Mouse (Mus musculus): ENCODE data around the gene Vps26b. TPM values are rescaled to one million over a fixed set of nuclear protein-coding genes. Genes with fewer than 3 reads are reported as not detected.

Gene Vps26b
- polyA plus RNA-seq, 1 experiment = 28.1 TPM

GRCm38 (mm10) chr9:26997062-26997461 is 32.8 kb downstream of the Vps26b start:
- Histone ChIP-seq H3K36me3 (ENCODE audit: control insufficient read depth, insufficient read depth, low read length) (no peaks in the 10 kb centered on the region), H3K4me1 (ENCODE audit: control insufficient read depth, insufficient read depth, insufficient read length, low read length) (peaks cover 3% of the 10 kb centered on the region; the same call in 1 of the 2 replicates), H3K27me3 (ENCODE audit: control insufficient read depth, insufficient read depth, low read length) (no peaks in the 10 kb centered on the region), H3K4me3 (ENCODE audit: low read depth, low read length) (no peak overlapping the region), H3K27ac (ENCODE audit: insufficient read depth, low read depth, low read length) (no peak overlapping the region)
- no peak for TF ChIP-seq CTCF (IDR thresholded peaks at IDR 0.05; ENCODE audit: extremely low read depth, insufficient read length, insufficient replicate concordance, low read depth, low read length)
- no peak for TF ChIP-seq POLR2A (IDR thresholded peaks at IDR 0.05; ENCODE audit: low read depth, low read length)
- 77% methylated on average over 3 of the region's 3 CpGs for WGBS

DNA sequence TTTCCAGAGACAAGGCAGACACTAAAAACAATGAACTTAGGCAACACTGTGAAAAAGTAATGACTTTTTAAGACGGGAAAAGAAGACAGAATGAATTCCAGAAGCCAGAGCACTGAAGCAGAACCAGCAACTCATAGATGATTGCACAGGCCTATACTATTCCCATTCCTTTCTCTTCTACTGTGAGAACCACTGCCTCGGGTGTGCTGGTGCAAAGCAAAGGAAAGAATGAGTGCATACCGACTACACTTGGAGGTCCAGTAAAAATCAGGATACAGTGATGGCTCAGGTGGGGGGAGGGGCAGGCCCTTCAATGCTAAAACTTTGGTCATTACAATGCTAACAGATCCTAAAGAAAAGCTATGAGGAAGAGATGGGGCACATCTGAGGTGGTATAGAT is 36.0 kb downstream of the Vps26b start:
- Histone ChIP-seq H3K36me3 (ENCODE audit: control insufficient read depth, insufficient read depth, low read length) (peaks cover 18% of the 10 kb centered on the region), H3K27ac (ENCODE audit: insufficient read depth, low read depth, low read length) (no peak overlapping the region), H3K4me1 (ENCODE audit: control insufficient read depth, insufficient read depth, insufficient read length, low read length) (peaks cover 3% of the 10 kb centered on the region; the same call in 1 of the 2 replicates), H3K27me3 (ENCODE audit: control insufficient read depth, insufficient read depth, low read length) (no peaks in the 10 kb centered on the region), H3K4me3 (ENCODE audit: low read depth, low read length) (no peak overlapping the region)
- WGBS = 81% methylated on average over 3 of the region's 3 CpGs
- no peak for TF ChIP-seq POLR2A (IDR thresholded peaks at IDR 0.05; ENCODE audit: low read depth, low read length)
- TF ChIP-seq CTCF (IDR thresholded peaks at IDR 0.05; ENCODE audit: extremely low read depth, insufficient read length, insufficient replicate concordance, low read depth, low read length) = no peak

- Histone ChIP-seq H3K4me3 (ENCODE audit: low read depth, low read length) (no peak overlapping the region), H3K4me1 (ENCODE audit: control insufficient read depth, insufficient read depth, insufficient read length, low read length) (peaks cover 2% of the 10 kb centered on the region; the same call in 1 of the 2 replicates), H3K36me3 (ENCODE audit: control insufficient read depth, insufficient read depth, low read length) (peaks cover 20% of the 10 kb centered on the region), H3K27ac (ENCODE audit: insufficient read depth, low read depth, low read length) (no peak overlapping the region), H3K27me3 (ENCODE audit: control insufficient read depth, insufficient read depth, low read length) (no peaks in the 10 kb centered on the region)
- TF ChIP-seq POLR2A (IDR thresholded peaks at IDR 0.05; ENCODE audit: low read depth, low read length) (no peak), CTCF (IDR thresholded peaks at IDR 0.05; ENCODE audit: extremely low read depth, insufficient read length, insufficient replicate concordance, low read depth, low read length) (no peak)
- WGBS = 66% methylated on average over 10 of the region's 10 CpGs
Measured at GRCm38 (mm10) chr9:26993118-26993517, 36.7 kb downstream of the Vps26b start.

- no peak overlapping the region for H3K4me3 ChIP-seq (ENCODE audit: low read depth, low read length)
- 88% methylated on average over 4 of the region's 4 CpGs for WGBS
- TF ChIP-seq CTCF (IDR thresholded peaks at IDR 0.05; ENCODE audit: extremely low read depth, insufficient read length, insufficient replicate concordance, low read depth, low read length) = no peak
- no peak for TF ChIP-seq POLR2A (IDR thresholded peaks at IDR 0.05; ENCODE audit: low read depth, low read length)
- H3K27ac ChIP-seq (ENCODE audit: insufficient read depth, low read depth, low read length) = no peak overlapping the region
- H3K27me3 ChIP-seq (ENCODE audit: control insufficient read depth, insufficient read depth, low read length) = no peaks in the 10 kb centered on the region
- H3K4me1 ChIP-seq (ENCODE audit: control insufficient read depth, insufficient read depth, insufficient read length, low read length) = peaks cover 3% of the 10 kb centered on the region; the same call in 1 of the 2 replicates
- peaks cover 24% of the 10 kb centered on the region for H3K36me3 ChIP-seq (ENCODE audit: control insufficient read depth, insufficient read depth, low read length)
Measured at GRCm38 (mm10) chr9:26990181-26990580, 39.7 kb downstream of the Vps26b start.

GRCm38 (mm10) chr9:26985668-26986277 is 44.1 kb downstream of the Vps26b start:
- H3K27me3 ChIP-seq (ENCODE audit: control insufficient read depth, insufficient read depth, low read length) = no peaks in the 10 kb centered on the region
- no peak overlapping the region for H3K27ac ChIP-seq (ENCODE audit: insufficient read depth, low read depth, low read length)
- TF ChIP-seq CTCF (IDR thresholded peaks at IDR 0.05; ENCODE audit: extremely low read depth, insufficient read length, insufficient replicate concordance, low read depth, low read length) = no peak
- TF ChIP-seq POLR2A (IDR thresholded peaks at IDR 0.05; ENCODE audit: low read depth, low read length) = no peak
- peaks cover 32% of the 10 kb centered on the region for H3K36me3 ChIP-seq (ENCODE audit: control insufficient read depth, insufficient read depth, low read length)
- 43% methylated on average over 6 of the region's 6 CpGs for WGBS
- H3K4me1 ChIP-seq (ENCODE audit: control insufficient read depth, insufficient read depth, insufficient read length, low read length) = peaks cover 3% of the 10 kb centered on the region; the same call in 1 of the 2 replicates
- no peak overlapping the region for H3K4me3 ChIP-seq (ENCODE audit: low read depth, low read length)

DNA sequence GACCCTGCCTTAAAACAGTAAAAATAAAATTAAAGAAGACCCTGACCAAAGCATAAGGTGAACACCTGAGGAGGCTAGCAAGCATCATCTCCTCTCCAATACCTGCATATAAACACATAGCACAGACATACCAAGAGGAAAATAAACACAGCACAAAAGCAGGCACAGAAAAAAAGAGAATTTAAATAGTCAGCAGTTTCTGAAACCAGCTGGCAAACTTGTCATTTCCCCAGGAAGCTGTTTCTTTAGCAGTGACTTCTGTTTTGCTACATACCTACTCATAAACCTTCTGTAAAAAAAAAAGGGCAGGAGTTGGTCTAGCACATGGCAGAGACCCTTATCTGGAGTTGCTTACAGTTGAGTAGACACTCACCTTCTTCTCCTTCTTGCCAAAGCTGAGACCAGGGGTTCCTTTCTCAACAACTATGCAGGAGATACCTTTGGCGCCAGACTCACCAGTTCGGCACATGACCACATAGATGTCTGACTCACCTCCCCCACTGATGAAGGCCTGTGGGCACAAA is 44.7 kb downstream of the Vps26b start:
- 41% methylated on average over 2 of the region's 2 CpGs for WGBS
- peaks cover 3% of the 10 kb centered on the region; the same call in 1 of the 2 replicates for H3K4me1 ChIP-seq (ENCODE audit: control insufficient read depth, insufficient read depth, insufficient read length, low read length)
- H3K36me3 ChIP-seq (ENCODE audit: control insufficient read depth, insufficient read depth, low read length) = peaks cover 33% of the 10 kb centered on the region
- H3K4me3 ChIP-seq (ENCODE audit: low read depth, low read length) = no peak overlapping the region
- H3K27me3 ChIP-seq (ENCODE audit: control insufficient read depth, insufficient read depth, low read length) = no peaks in the 10 kb centered on the region
- no peak overlapping the region for H3K27ac ChIP-seq (ENCODE audit: insufficient read depth, low read depth, low read length)
- TF ChIP-seq CTCF (IDR thresholded peaks at IDR 0.05; ENCODE audit: extremely low read depth, insufficient read length, insufficient replicate concordance, low read depth, low read length) (no peak), POLR2A (IDR thresholded peaks at IDR 0.05; ENCODE audit: low read depth, low read length) (no peak)

GRCm38 (mm10) chr9:26978776-26979175 is 51.1 kb downstream of the Vps26b start:
- H3K36me3 ChIP-seq (ENCODE audit: control insufficient read depth, insufficient read depth, low read length) = peaks cover 49% of the 10 kb centered on the region
- H3K4me1 ChIP-seq (ENCODE audit: control insufficient read depth, insufficient read depth, insufficient read length, low read length) = no peaks in the 10 kb centered on the region
- TF ChIP-seq CTCF (IDR thresholded peaks at IDR 0.05; ENCODE audit: extremely low read depth, insufficient read length, insufficient replicate concordance, low read depth, low read length) (no peak), POLR2A (IDR thresholded peaks at IDR 0.05; ENCODE audit: low read depth, low read length) (no peak)
- H3K27ac ChIP-seq (ENCODE audit: insufficient read depth, low read depth, low read length) = no peak overlapping the region
- 91% methylated on average over 3 of the region's 3 CpGs for WGBS
- no peaks in the 10 kb centered on the region for H3K27me3 ChIP-seq (ENCODE audit: control insufficient read depth, insufficient read depth, low read length)
- H3K4me3 ChIP-seq (ENCODE audit: low read depth, low read length) = no peak overlapping the region
